Mouse (Mus musculus): ENCODE measurements around the gene Chac2. TPM values are rescaled to one million over a fixed set of nuclear protein-coding genes. Genes with fewer than 3 reads are reported as not detected.

Chac2 gene
- total RNA-seq, 2 experiments from 2014 or later, result 10.1 to 11.3 TPM

Other genes starting within 250 kb of the Chac2 start
- 10 to 100 TPM; 80.2 to 83.8 TPM for gene Psme4, start 214.6 kb downstream of the Chac2 start, total RNA-seq (2021)
- not detected for gene Gpr75, start 101.0 kb downstream of the Chac2 start, total RNA-seq (2021)
- gene Asb3, start 100.9 kb downstream of the Chac2 start, total RNA-seq (2021), result 1 to 10 TPM; 7.3 to 9.1 TPM
- gene Erlec1, start 32.0 kb downstream of the Chac2 start, total RNA-seq (2021), result 10 to 100 TPM; 44.6 to 44.7 TPM
- not detected for gene Gm17332, start 196.1 kb upstream of the Chac2 start, total RNA-seq (2021)

Measured in heart, postnatal 10 days (tissue).